Mouse (Mus musculus) E14TG2a.4 (cell line): ENCODE measurements around the gene Anln.

ENCODE experiments used
- CTCF ChIP-seq: conservative IDR thresholded peaks from 2 replicates; pipeline ENCODE4 v1.5.1; 2014; ENCODE audit warnings: low read length
- NANOG ChIP-seq: IDR thresholded peaks from 2 replicates; pipeline ENCODE4 v1.6.1; 2014; ENCODE audit warnings: borderline replicate concordance, low read length, mixed read lengths
- POU5F1 ChIP-seq: IDR thresholded peaks from 2 replicates; pipeline ENCODE4 v1.6.1; 2014; ENCODE audit warnings: low read length, borderline replicate concordance

GRCm38 (mm10) chr9:22322381-22323211 is 66.4 kb downstream of the Anln start:
- TF ChIP-seq CTCF (no peak), NANOG (no peak), POU5F1 (no peak)
